Mouse (Mus musculus) erythroblast, embryonic 14.5 days (primary cell): ENCODE data around the gene Utf1. TPM values are rescaled to one million over a fixed set of nuclear protein-coding genes. Genes with fewer than 3 reads are reported as not detected.

Experiments used
- H3K27me3 ChIP-seq: 2 replicates; pipeline ENCODE4 v1.6.1; 2012; ENCODE audit warnings: inconsistent platforms; ENCODE audit not compliant: control insufficient read depth
- H3K36me3 ChIP-seq: 2 replicates; pipeline ENCODE4 v1.6.1; 2012; ENCODE audit warnings: mild to moderate bottlenecking, inconsistent platforms; ENCODE audit not compliant: control insufficient read depth
- H3K4me1 ChIP-seq: 2 replicates; pipeline ENCODE4 v1.6.1; 2012; ENCODE audit warnings: inconsistent platforms; ENCODE audit not compliant: control insufficient read depth
- H3K4me3 ChIP-seq: replicated peaks from 2 replicates; pipeline ENCODE3; 2012; ENCODE audit warnings: moderate library complexity, mild to moderate bottlenecking, inconsistent platforms
- H3K9me3 ChIP-seq: 2 replicates; pipeline ENCODE4 v1.6.1; 2012; ENCODE audit warnings: low read length, inconsistent platforms, mixed read lengths; ENCODE audit not compliant: control insufficient read depth
- GATA1 ChIP-seq: IDR thresholded peaks from 2 replicates; pipeline ENCODE4 v1.6.1; 2012; ENCODE audit warnings: low read length, inconsistent platforms, mixed read lengths
- TAL1 ChIP-seq: IDR thresholded peaks from 3 replicates; pipeline ENCODE4 v1.6.1; 2012; ENCODE audit warnings: low read length, inconsistent platforms, mixed read lengths
- polyA plus RNA-seq: library from polyadenylated mRNA; stranded (reverse); fragments of >175 nt; gene quantifications from 2 replicates; pipeline ENCODE4 v1.2.3, GENCODE M21; 2012

Gene Utf1
- polyA plus RNA-seq: not detected in 2 replicates

- Histone ChIP-seq H3K4me1 (no peaks in the 10 kb centered on the region; the same call in 1 of the 2 replicates), H3K36me3 (no peaks in the 10 kb centered on the region), H3K9me3 (peaks cover 4% of the 10 kb centered on the region; the same call in 1 of the 2 replicates), H3K4me3 (no peak within 1 kb of the TSS), H3K27me3 (peaks cover 75% of the 10 kb centered on the region)
- no peak for TF ChIP-seq GATA1
- TF ChIP-seq TAL1: no peak
Observed at GRCm38 (mm10) chr7:139943674-139944281, at the start of gene Utf1. Gene Utf1, plus strand, starts transcription at chr7:139943789.

- H3K27me3 ChIP-seq: peaks cover 30% of the 10 kb centered on the region
- no peaks in the 10 kb centered on the region for H3K36me3 ChIP-seq
- no peaks in the 10 kb centered on the region for H3K9me3 ChIP-seq
- no peak for TF ChIP-seq GATA1
- no peak for TF ChIP-seq TAL1
- no peaks in the 10 kb centered on the region for H3K4me1 ChIP-seq
- H3K4me3 ChIP-seq: no peak within 1 kb of the TSS
Observed at GRCm38 (mm10) chr7:139894655-139895557, 48.7 kb upstream of the Utf1 start, which contains the start of gene Kndc1. Gene Kndc1, plus strand, starts transcription at chr7:139894696.

GRCm38 (mm10) chr7:139896271-139896670 is 47.3 kb upstream of the Utf1 start:
- H3K27me3 ChIP-seq: peaks cover 30% of the 10 kb centered on the region
- H3K9me3 ChIP-seq: no peaks in the 10 kb centered on the region
- H3K36me3 ChIP-seq: no peaks in the 10 kb centered on the region
- H3K4me1 ChIP-seq: no peaks in the 10 kb centered on the region
- no peak overlapping the region for H3K4me3 ChIP-seq
- TF ChIP-seq GATA1 (no peak), TAL1 (no peak)

GRCm38 (mm10) chr7:139896796-139897195 is 46.8 kb upstream of the Utf1 start:
- Histone ChIP-seq H3K4me1 (no peaks in the 10 kb centered on the region), H3K27me3 (peaks cover 30% of the 10 kb centered on the region), H3K9me3 (no peaks in the 10 kb centered on the region), H3K4me3 (no peak overlapping the region), H3K36me3 (no peaks in the 10 kb centered on the region)
- TF ChIP-seq TAL1: no peak
- no peak for TF ChIP-seq GATA1

GRCm38 (mm10) chr7:139898606-139899005 is 45.0 kb upstream of the Utf1 start:
- no peaks in the 10 kb centered on the region for H3K4me1 ChIP-seq
- TF ChIP-seq TAL1 (no peak), GATA1 (no peak)
- no peaks in the 10 kb centered on the region for H3K36me3 ChIP-seq
- H3K9me3 ChIP-seq: no peaks in the 10 kb centered on the region
- no peak overlapping the region for H3K4me3 ChIP-seq
- H3K27me3 ChIP-seq: peaks cover 23% of the 10 kb centered on the region

- Histone ChIP-seq H3K4me3 (no peak overlapping the region), H3K4me1 (no peaks in the 10 kb centered on the region), H3K27me3 (peaks cover 14% of the 10 kb centered on the region), H3K9me3 (no peaks in the 10 kb centered on the region), H3K36me3 (no peaks in the 10 kb centered on the region)
- TF ChIP-seq GATA1: no peak
- TF ChIP-seq TAL1: no peak
Observed at GRCm38 (mm10) chr7:139899505-139899904, 44.1 kb upstream of the Utf1 start.

- no peak for TF ChIP-seq GATA1
- no peak for TF ChIP-seq TAL1
- H3K4me3 ChIP-seq: no peak overlapping the region
- no peaks in the 10 kb centered on the region for H3K4me1 ChIP-seq
- H3K36me3 ChIP-seq: no peaks in the 10 kb centered on the region
- H3K9me3 ChIP-seq: no peaks in the 10 kb centered on the region
- peaks cover 5% of the 10 kb centered on the region for H3K27me3 ChIP-seq
Observed at GRCm38 (mm10) chr7:139900456-139900855, 43.1 kb upstream of the Utf1 start.

GRCm38 (mm10) chr7:139900896-139901295 is 42.7 kb upstream of the Utf1 start:
- Histone ChIP-seq H3K4me1 (no peaks in the 10 kb centered on the region), H3K4me3 (no peak overlapping the region), H3K27me3 (peaks cover under 1% of the 10 kb centered on the region; the same call in 1 of the 2 replicates), H3K9me3 (no peaks in the 10 kb centered on the region), H3K36me3 (no peaks in the 10 kb centered on the region)
- TF ChIP-seq GATA1 (no peak), TAL1 (no peak)

- TF ChIP-seq GATA1 (no peak), TAL1 (no peak)
- Histone ChIP-seq H3K9me3 (no peaks in the 10 kb centered on the region), H3K27me3 (no peaks in the 10 kb centered on the region; the same call in 1 of the 2 replicates)
Observed at GRCm38 (mm10) chr7:139901981-139902380, 41.6 kb upstream of the Utf1 start.

More at GRCm38 (mm10) chr7:139901981-139902380, 41.6 kb upstream of the Utf1 start:
- Histone ChIP-seq H3K4me3 (no peak overlapping the region), H3K36me3 (no peaks in the 10 kb centered on the region), H3K4me1 (no peaks in the 10 kb centered on the region)
